Mouse (Mus musculus) central nervous system, embryonic 14 days (tissue): Measurements from ENCODE around the gene Aarsd1. TPM values are rescaled to one million over a fixed set of nuclear protein-coding genes. Genes with fewer than 3 reads are reported as not detected.

Experiments
- polyA plus RNA-seq: library from polyadenylated mRNA; depleted of rRNA; stranded (reverse); fragments of >200 nt; gene quantifications from 2 replicates; pipeline ENCODE4 v1.2.3, GENCODE M21; 2012; rRNA removed

The Aarsd1 gene
- polyA plus RNA-seq, result 55.6 and 56.6 TPM in 2 replicates

DNA sequence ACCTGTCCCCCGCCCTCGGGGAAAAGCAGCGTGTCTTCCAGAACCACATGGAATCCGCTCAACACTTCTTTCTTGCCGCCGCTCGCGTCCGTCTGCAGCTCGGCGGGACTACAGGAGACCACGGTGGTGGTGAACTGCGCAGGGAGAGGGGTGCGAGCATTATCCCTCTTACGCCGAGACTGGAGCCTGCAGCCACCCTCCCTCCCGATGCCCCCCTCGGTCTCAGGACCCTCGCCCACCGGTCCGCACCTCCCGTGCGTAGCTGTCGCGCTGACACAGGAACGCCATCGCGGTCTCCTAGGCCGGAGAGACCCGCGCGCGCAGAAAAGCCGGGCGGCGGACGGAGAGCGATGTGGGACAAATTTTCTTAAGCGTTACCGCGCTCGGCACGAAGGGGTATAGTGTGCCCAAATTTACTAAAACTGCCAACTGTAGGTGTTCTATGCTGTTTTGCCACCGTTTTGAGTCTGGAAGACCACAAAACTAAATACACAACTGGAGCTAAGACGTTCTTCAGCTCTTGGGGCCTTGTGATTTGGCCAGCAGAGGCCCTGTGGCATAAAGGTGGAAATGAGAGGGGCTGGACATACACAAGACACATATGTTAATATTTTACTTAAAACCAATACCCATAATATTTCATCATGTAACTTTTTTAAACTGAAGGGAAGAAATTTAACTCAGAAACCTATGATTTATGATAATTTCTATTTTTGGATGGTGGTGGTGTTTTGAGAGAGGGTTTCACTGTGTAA is at the start of gene Aarsd1:
Gene Aarsd1 (minus strand): TSS at position 515 of the 755 bp plus-strand sequence.

DNA sequence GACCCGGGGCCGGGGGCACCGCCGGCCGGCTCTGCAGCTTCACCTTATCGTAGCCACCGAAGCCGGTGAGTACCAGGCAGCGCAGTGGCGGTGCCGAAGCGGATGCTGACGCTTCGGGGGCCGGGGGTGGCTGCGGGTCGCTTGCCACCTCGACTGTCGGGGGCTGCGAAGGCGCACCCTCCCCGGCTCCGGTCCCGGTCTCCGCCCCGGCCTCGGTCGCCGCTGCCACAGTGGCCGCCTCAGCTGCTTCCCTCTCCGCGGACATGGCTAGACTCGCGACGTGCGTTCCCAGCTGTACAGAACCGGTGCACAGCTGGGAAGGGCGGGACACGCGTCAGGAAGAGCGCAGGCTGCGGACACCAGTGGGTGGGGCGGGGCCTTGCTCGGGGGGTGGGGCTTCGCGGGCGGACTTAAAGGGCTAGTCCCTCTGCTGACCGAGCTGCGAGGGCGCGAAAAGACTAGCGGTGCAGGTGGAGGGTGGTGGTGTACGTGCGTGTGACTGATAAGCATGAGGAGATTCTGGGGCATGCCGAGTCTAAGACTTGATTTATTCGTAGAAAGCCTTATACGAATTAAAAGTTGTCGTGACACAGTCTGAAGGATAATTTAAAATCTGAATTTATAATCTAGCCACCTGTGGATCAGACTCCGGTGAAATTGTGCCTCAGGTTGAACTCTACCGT is 48.6 kb upstream of the Aarsd1 start, which contains the start of gene Vat1:
Gene Vat1 (minus strand): TSS at position 362 of the 683 bp plus-strand sequence.

DNA sequence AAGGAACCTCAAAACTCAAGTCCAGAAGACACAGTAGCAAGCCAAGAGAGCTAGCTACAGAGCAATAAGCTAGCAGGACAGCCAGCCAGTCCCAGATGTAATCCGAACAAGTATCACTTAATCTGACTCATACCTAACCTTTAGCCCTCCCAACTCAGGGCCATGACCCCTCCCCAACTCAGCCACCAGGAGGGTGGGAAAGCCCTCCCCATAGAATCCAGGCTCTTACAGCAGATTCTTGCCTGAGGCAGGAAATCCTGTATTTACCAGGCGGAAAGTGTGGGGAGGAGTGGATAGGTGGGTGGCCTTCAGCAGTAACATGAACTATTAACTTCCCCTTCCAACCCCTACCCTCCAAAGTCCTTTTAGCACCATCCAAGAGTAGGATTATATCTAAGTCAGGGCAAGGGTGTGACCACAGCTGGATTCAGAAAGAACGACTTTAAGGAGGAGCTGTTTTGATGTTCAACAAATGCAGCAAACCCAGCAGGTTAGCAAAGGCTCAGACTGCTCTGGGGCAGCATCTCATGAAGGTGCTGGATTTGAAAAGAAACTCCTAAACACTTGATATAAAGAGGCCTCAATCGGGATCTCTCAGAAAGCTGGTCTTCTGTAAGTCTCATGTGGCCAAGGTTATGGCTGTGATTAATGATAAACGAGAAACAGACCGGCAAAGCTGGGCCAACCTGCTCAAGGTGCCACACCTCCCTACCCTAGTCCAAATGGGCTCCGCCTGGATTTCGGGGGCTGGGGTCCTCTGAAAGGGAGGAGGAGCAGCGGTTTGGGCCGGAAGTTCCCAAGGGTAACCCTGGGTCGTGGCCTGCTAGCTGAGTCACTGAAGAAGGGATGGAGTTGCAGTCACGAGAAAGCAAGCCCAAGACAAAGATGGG is 47.0 kb upstream of the Aarsd1 start, which contains the start of gene Rnd2:
Gene Rnd2 (plus strand): TSS at position 789 of the 890 bp plus-strand sequence.

DNA sequence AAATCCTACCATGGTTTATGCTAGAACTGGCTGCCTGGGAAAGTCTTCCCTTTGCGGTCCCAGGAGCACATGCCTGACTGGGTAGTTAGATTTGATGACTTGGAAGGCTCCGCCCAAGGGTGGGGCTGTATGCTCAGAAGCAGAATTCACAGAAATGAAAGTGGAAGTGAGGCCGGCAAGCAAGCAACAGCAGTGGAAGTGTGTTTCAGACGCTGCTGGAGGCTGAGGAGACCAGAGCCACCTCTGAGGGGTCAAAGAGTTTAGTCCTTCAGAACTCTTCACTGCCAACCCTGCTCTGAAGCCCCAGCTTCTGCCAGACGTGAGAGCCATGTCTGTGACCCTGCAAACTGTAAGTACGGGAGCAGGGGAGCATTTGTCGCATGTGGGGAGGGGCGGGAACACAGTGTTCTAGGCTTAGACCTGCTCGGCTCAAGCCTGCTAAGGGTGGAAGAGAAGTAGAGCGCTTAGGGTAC is 30.9 kb upstream of the Aarsd1 start, which contains the start of gene Ifi35:
Gene Ifi35 (plus strand): TSS at position 134 of the 473 bp plus-strand sequence.

DNA sequence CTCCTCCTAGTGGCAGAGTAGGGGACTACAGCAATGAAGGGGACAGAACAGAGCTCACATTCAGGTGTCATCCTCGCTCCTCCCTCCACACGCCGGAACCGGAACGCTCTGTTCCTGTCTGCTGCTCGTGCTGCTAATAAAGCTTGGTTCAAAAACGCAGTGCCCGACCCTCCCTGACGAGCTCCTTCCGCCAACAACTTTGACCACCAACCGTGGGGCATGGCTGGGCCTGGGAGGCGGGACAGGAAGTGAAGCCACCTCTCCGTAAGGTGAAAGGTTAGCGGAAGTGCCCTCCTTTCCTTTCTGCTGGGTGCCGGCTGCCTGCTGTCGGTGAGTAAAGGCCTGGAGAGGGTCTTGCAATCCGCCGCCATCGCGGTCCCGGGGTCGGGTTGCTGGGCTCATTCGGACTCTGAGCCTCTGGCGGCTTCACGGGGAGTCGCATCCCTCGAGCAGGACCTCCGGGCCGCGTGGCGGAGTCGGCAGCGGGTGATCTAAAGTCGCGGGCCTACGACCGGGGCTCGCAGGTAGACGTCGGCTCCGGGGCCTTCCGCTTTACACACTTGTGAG is 24.8 kb upstream of the Aarsd1 start, which contains the start of gene Rpl27:
Gene Rpl27 (plus strand): TSS at position 172 of the 567 bp plus-strand sequence.

DNA sequence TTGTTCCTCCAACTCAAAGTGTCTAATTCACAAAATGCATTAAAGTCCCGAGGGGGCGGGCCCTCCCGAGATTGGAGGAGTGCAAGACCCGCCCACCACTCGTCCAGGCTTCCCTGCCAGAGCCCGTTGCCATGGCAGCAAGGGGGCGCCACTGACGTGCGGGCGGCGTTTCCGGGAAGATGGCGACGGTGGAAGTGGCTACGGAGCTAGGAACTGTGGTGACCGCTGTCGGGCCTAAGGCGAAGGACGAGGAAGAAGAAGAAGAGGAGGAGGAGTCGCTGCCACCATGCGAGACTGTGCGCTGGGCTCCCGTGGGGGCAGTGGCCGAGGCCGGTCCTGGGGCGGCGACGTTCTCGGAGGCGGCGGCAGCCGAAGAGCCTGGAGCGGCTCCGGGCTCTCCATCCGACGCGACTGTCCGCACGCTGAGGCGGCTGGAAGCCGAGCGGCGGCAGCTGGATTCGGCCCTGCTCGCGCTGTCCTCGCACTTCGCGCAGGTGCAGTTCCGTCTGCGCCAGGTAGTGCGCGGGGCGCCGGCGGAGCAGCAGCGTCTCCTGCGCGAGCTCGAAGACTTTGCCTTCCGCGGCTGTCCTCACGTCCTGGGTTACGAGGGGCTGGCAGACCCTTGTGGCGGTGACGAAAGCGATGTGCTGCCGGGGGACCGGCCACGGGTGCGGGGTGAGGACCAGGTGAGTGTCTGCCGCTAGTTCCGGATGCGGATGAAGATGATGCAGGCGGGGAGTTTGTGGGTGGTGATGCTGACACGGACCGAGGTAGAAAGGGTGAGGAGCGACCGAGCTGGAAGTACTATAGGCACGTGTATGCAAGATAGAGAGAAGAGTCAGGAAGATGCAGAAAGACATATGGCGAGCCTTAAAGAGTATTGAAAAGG is 7.8 kb upstream of the Aarsd1 start, which contains the start of the genes Rundc1 and Ptges3l:
Gene Rundc1 (plus strand): TSS at position 161 of the 889 bp plus-strand sequence.
Gene Ptges3l (minus strand): TSS at position 409 of the 889 bp plus-strand sequence.

DNA sequence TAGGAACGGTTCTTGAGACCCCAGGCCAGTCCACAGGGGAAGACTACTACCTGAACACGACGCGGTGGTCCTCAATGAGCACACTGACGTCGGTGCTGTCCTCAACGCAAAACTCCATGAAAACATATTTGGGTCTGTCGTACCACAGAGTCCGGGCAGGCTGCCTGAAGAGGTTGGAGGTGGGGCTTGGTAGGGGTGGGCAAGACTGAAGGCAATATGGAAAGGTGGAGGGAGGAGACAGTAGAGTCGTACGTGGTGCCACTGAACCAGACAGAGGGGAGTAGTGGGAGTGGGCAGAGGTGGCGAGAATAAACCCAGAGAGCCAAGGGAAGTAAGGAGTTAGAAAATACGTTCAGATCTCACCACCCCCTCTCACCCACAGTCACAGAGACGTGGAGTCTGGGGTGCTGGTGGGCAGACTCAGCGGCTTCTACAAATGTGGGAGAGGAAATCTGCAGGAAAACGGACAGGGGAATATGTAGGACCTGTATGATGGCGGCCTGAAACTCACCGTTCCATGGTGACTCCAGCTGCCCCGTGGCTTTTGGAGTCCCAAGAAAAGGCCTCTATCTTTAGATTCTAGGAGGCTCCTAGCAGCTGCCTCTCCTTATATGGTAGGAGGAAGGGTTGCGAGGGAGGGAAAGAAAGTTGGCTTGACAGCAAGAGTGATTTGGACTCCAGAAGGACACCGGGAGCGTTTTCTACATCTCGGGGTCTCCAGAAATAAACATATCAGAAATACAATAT is 6.9 kb upstream of the Aarsd1 start, which contains the start of gene Gm27029:
Gene Gm27029 (minus strand): TSS at position 692 of the 747 bp plus-strand sequence.

DNA sequence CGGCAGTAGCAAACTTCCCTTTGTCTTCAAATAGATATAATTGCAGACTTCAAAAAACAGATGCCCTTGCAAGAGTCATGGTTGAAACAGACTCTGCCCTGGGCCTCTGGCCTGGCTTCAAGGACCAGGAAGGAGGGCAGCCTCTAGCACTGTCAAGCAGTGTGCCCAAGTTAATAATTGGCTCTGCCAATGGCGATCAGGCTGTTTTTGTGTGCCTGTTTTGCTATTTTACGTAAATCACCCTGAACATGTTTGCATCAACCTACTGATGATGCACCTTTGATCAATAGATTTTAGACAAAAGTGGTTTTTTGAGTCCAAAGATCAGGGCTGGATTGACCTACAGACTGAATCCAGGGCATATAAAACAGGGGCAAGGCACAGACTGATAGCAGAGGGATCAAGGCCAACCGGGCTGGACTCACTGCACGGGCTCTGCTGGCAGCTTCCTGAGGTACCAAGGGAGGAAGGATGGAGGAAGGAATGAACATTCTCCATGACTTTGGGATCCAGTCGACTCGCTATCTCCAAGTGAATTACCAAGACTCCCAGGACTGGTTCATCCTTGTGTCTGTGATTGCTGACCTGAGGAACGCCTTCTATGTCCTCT is 50.0 kb downstream of the Aarsd1 start, which contains the start of gene G6pc:
Gene G6pc (plus strand): TSS at position 236 of the 610 bp plus-strand sequence.

Other genes starting within 250 kb of the Aarsd1 start
- 3.3 and 5.1 TPM in 2 replicates for gene Cntnap1, start 247.1 kb downstream of the Aarsd1 start, polyA plus RNA-seq
- 8.5 and 12.1 TPM in 2 replicates for gene Plekhh3, start 246.3 kb downstream of the Aarsd1 start, polyA plus RNA-seq
- 0.16 and 0.34 TPM in 2 replicates for gene Ccr10, start 242.2 kb downstream of the Aarsd1 start, polyA plus RNA-seq
- 27.4 and 32.0 TPM in 2 replicates for gene Ezh1, start 191.2 kb downstream of the Aarsd1 start, polyA plus RNA-seq
- gene Ramp2, start 171.6 kb downstream of the Aarsd1 start, polyA plus RNA-seq, result 61.7 and 80.4 TPM in 2 replicates
- 67.6 and 69.5 TPM in 2 replicates for gene Vps25, start 163.9 kb downstream of the Aarsd1 start, polyA plus RNA-seq
- gene Wnk4, start 157.0 kb downstream of the Aarsd1 start, polyA plus RNA-seq, result 5.1 and 10.7 TPM in 2 replicates
- 0.93 and 1.1 TPM in 2 replicates for gene Cntd1, start 138.6 kb downstream of the Aarsd1 start, polyA plus RNA-seq
- gene Coa3, start 138.5 kb downstream of the Aarsd1 start, polyA plus RNA-seq, result 153 and 181 TPM in 2 replicates
- 116 and 133 TPM in 2 replicates for gene Becn1, start 115.3 kb downstream of the Aarsd1 start, polyA plus RNA-seq
- 118 and 123 TPM in 2 replicates for gene Psme3, start 101.4 kb downstream of the Aarsd1 start, polyA plus RNA-seq
- gene Aoc2, start 92.6 kb downstream of the Aarsd1 start, polyA plus RNA-seq, result 9.5 and 10.2 TPM in 2 replicates
- gene Aoc3, start 87.0 kb downstream of the Aarsd1 start, polyA plus RNA-seq, result 0.27 and 0.85 TPM in 2 replicates
- gene G6pc, start 50.1 kb downstream of the Aarsd1 start, polyA plus RNA-seq, result not detected in 2 replicates
- 3.9 and 4.4 TPM in 2 replicates for gene Gm27029, start 7.2 kb upstream of the Aarsd1 start, polyA plus RNA-seq
- 27.5 and 28.6 TPM in 2 replicates for gene Rundc1, start 7.5 kb upstream of the Aarsd1 start, polyA plus RNA-seq
- 3.3 and 7.2 TPM in 2 replicates for gene Ptges3l, start 7.7 kb upstream of the Aarsd1 start, polyA plus RNA-seq
- 965 and 994 TPM in 2 replicates for gene Rpl27, start 24.7 kb upstream of the Aarsd1 start, polyA plus RNA-seq
- gene Ifi35, start 30.8 kb upstream of the Aarsd1 start, polyA plus RNA-seq, result 5.3 and 8.1 TPM in 2 replicates
- 141 and 209 TPM in 2 replicates for gene Rnd2, start 47.4 kb upstream of the Aarsd1 start, polyA plus RNA-seq
- gene Vat1, start 48.6 kb upstream of the Aarsd1 start, polyA plus RNA-seq, result 147 and 149 TPM in 2 replicates
- gene Brca1, start 134.3 kb upstream of the Aarsd1 start, polyA plus RNA-seq, result 5.7 and 7.4 TPM in 2 replicates
- 99.6 and 115 TPM in 2 replicates for gene Nbr1, start 134.5 kb upstream of the Aarsd1 start, polyA plus RNA-seq
- 5.3 and 5.6 TPM in 2 replicates for gene Tmem106a, start 164.6 kb upstream of the Aarsd1 start, polyA plus RNA-seq
- gene Gm11634, start 181.6 kb upstream of the Aarsd1 start, polyA plus RNA-seq, result not detected in 2 replicates
- gene Rdm1, start 209.6 kb upstream of the Aarsd1 start, polyA plus RNA-seq, result 20.6 and 22.5 TPM in 2 replicates
- 20.9 and 41.3 TPM in 2 replicates for gene Arl4d, start 247.9 kb upstream of the Aarsd1 start, polyA plus RNA-seq